Mouse (Mus musculus): ENCODE measurements around the gene Alg14. TPM values are rescaled to one million over a fixed set of nuclear protein-coding genes. Genes with fewer than 3 reads are reported as not detected.
A peak's percentile ranks its signal among the peaks of the same experiment; 100 is the strongest.

Alg14 gene
- polyA plus RNA-seq, 1 experiment from 2014 or later, result 33.5 TPM

DNA sequence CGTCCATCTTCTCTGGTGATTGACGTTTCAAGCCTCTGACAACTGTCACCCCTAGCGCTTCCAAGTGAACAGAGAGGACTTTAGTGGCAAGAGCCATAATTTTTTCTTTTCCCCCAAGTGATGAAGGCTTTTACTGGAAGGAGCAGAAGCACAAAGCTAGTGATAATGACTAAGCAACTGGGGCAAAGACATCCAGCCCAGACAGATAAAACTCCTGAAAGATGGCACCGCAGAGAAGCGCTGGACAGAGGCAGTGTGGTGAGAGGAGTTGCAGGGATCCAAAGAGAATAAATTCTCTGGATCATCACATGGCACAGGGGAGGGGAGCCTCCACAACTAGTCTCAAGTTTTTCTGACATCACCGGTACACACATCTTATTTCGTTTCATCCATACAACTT is 30.3 kb upstream of the Alg14 start:
- no peaks in the 10 kb centered on the region for H3K36me3 ChIP-seq
- peaks cover 34% of the 10 kb centered on the region for H3K27me3 ChIP-seq (replicated peaks)
- H3K9me3 ChIP-seq, result no peaks in the 10 kb centered on the region
- no peak overlapping the region for H3K9ac ChIP-seq
- no peak for ATAC-seq (ENCODE audit: low FRiP score, low read depth)
- H3K4me2 ChIP-seq (replicated peaks), result no peak overlapping the region
- H3K4me3 ChIP-seq, result no peak overlapping the region
- H3K27ac ChIP-seq, result no peak overlapping the region
- H3K4me1 ChIP-seq, result peaks cover 7% of the 10 kb centered on the region; the same call in 1 of the 2 replicates
- 66% methylated on average over 7 of the region's 7 CpGs for WGBS

DNA sequence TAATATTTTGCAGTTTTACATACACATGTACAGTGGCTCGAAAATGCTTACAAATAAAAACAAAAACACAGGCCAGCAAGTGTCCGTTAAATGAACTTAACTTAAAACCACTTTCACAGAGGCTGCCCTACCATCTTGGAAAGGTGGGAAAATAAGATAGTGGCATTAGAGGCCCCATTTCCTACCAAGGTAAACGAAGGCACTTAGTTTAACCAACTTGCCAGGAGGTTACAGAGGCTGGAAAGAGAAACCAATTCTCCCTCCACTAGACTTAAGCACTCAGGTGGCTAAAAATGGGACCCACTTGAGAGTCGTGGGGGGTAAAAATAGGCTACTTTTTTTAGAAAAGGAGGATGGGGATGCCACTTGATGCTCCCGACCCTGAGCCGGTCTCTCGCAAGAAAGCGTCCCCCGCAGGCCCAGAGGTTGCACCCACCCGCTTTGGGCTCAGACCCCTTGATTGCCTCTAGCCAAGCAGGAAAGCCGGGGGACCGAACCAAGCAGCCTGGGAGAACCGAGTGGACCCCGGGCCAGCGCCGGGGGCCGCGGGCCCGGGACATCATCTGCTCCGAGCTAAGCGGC is 29.5 kb upstream of the Alg14 start:
- Histone ChIP-seq H3K4me2 (replicated peaks) (peak overlapping the region; percentile 98), H3K9me3 (no peaks in the 10 kb centered on the region), H3K27ac (no peak overlapping the region), H3K27me3 (replicated peaks) (peaks cover 34% of the 10 kb centered on the region), H3K9ac (peak overlapping the region; percentile 76), H3K36me3 (no peaks in the 10 kb centered on the region), H3K4me1 (peaks cover 7% of the 10 kb centered on the region; the same call in 1 of the 2 replicates), H3K4me3 (peak overlapping the region; percentile 75)
- WGBS, result 10% methylated on average over 21 of the region's 21 CpGs
- no peak for ATAC-seq (ENCODE audit: low FRiP score, low read depth)

DNA sequence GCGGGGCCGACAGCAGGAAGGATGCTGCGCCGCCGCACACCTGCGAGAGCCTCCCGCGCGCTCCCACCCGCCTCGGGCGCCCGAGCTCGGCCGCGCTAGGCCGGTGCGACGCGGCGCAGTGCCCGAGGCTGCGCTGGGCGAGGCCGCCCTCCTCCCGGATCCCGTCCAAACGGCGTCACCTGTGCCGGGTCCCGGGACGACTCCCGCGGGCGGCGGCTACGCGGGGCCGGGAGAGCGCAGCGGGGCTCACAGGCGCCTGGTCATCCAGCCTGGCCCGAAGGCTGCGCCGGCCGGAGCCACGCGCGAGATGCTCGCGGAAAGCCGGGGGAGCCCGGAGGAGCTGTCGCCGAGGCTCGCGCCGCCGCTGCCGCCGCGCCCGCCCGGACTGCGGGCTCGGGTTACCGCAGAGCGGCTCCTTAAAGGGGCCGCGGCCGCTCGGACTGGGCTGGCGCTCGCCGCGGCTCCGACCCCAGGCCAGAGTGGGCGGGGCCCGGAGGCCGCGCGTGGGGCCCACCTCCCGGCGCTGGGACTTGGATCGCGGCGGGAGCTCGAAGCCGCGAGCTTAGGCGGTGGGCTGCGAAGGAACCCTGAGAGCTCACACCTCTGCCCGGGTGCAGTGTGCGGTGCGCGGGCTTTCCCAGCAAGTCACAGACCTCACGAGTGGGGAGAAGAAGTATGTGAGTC is 28.9 kb upstream of the Alg14 start:
- Histone ChIP-seq H3K36me3 (no peaks in the 10 kb centered on the region), H3K4me1 (peaks cover 7% of the 10 kb centered on the region; the same call in 1 of the 2 replicates), H3K4me3 (peak overlapping the region; percentile 75), H3K27me3 (replicated peaks) (peaks cover 34% of the 10 kb centered on the region), H3K9me3 (no peaks in the 10 kb centered on the region), H3K9ac (peak overlapping the region; percentile 76), H3K27ac (no peak overlapping the region), H3K4me2 (replicated peaks) (peak overlapping the region; percentile 98)
- under 1% methylated on average over 97 of the region's 97 CpGs for WGBS
- peak; percentile 90 for ATAC-seq (ENCODE audit: low FRiP score, low read depth)

DNA sequence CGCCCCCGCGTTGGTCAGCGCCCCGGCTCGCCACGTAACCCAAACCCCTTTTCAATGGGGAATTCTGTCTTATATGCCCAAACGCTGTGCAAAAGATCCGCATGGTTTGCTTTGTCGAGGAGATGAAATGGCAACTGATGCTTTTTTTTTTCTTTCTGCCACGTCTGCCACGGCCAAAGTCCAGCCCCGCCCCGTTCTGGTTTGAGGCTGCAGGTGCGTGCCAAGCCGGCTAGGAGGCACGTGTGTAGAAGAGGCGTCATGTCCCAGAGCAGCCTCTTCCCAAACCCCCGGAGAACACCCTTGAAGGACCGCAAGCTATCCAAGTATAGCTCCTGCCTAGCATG is 28.4 kb upstream of the Alg14 start:
- peaks cover 34% of the 10 kb centered on the region for H3K27me3 ChIP-seq (replicated peaks)
- 3% methylated on average over 20 of the region's 20 CpGs for WGBS
- H3K4me1 ChIP-seq, result peaks cover 7% of the 10 kb centered on the region; the same call in 1 of the 2 replicates
- ATAC-seq (ENCODE audit: low FRiP score, low read depth), result peak; percentile 26; the same call in 1 of the 2 replicates
- peak overlapping the region; percentile 76 for H3K9ac ChIP-seq
- H3K27ac ChIP-seq, result no peak overlapping the region
- H3K4me2 ChIP-seq (replicated peaks), result peak overlapping the region; percentile 98
- no peaks in the 10 kb centered on the region for H3K36me3 ChIP-seq
- peak overlapping the region; percentile 75 for H3K4me3 ChIP-seq
- no peaks in the 10 kb centered on the region for H3K9me3 ChIP-seq

DNA sequence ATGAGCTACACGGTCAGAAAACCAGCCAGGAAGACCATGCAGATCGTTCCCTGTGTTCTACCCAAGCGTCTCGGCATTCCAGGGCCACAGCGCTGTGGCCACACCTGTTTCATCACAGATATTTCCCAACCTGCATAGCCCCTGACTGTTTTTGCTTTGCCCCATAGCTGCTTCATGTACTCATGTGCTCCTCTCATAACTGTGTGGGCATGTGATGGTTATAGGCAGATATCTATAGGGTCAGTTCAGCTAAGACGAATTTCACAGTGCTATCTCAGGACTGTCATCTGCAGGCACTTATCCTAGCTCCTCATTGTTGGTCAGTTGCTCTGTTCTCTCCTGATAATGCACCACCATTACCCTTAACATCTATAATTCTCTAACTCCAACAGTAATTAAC is 27.3 kb upstream of the Alg14 start:
- H3K9ac ChIP-seq, result no peak overlapping the region
- no peak overlapping the region for H3K4me2 ChIP-seq (replicated peaks)
- H3K27me3 ChIP-seq (replicated peaks), result peaks cover 34% of the 10 kb centered on the region
- WGBS, result 71% methylated on average over 6 of the region's 6 CpGs
- ATAC-seq (ENCODE audit: low FRiP score, low read depth), result no peak
- no peak overlapping the region for H3K27ac ChIP-seq
- H3K36me3 ChIP-seq, result no peaks in the 10 kb centered on the region
- no peaks in the 10 kb centered on the region for H3K9me3 ChIP-seq
- H3K4me3 ChIP-seq, result no peak overlapping the region
- peaks cover 7% of the 10 kb centered on the region; the same call in 1 of the 2 replicates for H3K4me1 ChIP-seq

DNA sequence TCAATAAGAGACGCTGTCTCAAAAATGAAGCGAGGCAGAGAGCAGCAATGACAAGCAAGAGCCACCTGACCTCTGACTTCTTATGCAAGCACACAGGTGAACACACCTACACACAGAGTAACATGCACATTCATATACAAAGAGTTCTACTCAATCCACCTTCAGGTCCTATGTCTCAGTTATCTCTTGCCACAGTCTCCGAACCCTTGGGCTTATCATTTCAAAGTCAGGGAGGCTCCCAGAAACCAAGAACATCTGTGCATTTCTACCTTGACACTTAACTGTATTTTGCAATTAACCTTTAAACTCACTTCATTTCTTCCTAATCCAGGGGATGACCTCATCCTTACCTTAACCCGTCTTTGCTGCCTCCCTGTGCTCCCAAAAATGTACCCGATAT is 24.3 kb upstream of the Alg14 start:
- Histone ChIP-seq H3K4me2 (replicated peaks) (no peak overlapping the region), H3K27ac (no peak overlapping the region), H3K4me1 (peaks cover 7% of the 10 kb centered on the region; the same call in 1 of the 2 replicates), H3K9ac (no peak overlapping the region), H3K36me3 (no peaks in the 10 kb centered on the region), H3K4me3 (no peak overlapping the region), H3K27me3 (replicated peaks) (peaks cover 13% of the 10 kb centered on the region), H3K9me3 (no peaks in the 10 kb centered on the region)
- 85% methylated on average over 5 of the region's 5 CpGs for WGBS
- no peak for ATAC-seq (ENCODE audit: low FRiP score, low read depth)

DNA sequence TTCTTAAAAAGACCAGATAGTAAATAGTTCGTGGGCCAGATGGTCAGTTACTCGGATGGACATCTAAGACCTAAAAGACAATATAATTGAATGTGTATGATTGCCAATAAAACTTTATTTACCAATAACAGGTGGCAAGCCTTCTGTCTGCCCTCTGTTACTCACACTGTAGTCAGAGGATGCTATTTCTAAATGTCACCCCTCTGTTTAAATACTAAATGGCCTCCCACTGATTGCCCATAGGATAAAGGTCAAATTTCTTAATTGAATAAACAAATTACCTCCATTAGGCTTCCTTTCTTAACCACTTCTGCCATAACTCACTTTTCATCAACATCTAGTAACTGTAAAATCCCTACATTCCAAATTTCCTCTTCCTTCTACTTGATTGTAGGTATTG is 19.0 kb upstream of the Alg14 start:
- no peak overlapping the region for H3K4me3 ChIP-seq
- no peaks in the 10 kb centered on the region for H3K9me3 ChIP-seq
- H3K36me3 ChIP-seq, result no peaks in the 10 kb centered on the region
- H3K4me2 ChIP-seq (replicated peaks), result no peak overlapping the region
- no peak overlapping the region for H3K9ac ChIP-seq
- no peaks in the 10 kb centered on the region for H3K4me1 ChIP-seq
- WGBS, result 66% methylated on average over 2 of the region's 2 CpGs
- H3K27ac ChIP-seq, result no peak overlapping the region
- ATAC-seq (ENCODE audit: low FRiP score, low read depth), result no peak
- H3K27me3 ChIP-seq (replicated peaks), result no peaks in the 10 kb centered on the region

DNA sequence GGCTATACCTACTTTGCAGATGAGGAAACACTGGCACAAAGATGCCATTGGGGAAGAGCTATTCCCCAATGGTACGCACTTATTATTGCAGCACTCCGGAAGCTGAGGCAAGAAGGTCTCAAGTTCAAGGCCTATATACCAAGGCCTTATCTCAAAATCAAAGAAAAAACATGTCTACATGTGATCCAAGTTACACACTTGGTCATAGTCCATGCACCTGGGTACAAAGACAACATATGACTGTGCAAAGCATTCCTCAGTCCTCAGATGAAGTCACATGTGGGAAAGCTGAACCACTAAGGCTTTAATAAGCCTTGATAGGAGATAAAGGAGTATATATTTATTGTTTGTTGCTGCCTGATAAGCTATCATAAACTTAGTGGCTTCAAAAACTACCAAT is 17.6 kb upstream of the Alg14 start:
- ATAC-seq (ENCODE audit: low FRiP score, low read depth), result no peak
- WGBS, result 97% methylated on average over 2 of the region's 2 CpGs

DNA sequence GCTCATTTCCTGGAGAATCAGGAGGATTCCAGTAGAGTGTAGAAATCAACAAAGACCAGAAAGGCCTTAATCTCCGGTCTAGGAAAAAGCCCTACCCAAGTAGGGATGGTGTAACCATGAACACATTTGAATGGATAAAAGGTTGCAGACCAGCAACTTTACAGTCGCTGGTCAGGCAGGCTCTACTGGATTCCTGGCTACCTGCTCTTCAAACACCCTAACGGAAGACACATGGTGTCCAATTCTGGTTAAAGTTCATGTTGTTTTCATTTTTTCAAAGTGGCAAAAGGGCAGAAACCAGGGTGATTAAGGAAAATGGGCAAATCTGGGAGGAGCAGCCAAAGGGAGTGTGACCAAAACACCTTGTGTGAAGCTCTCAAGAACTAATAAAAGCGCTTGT is 14.6 kb upstream of the Alg14 start:
- Histone ChIP-seq H3K9ac (no peak overlapping the region), H3K27ac (no peak overlapping the region), H3K9me3 (no peaks in the 10 kb centered on the region), H3K4me1 (no peaks in the 10 kb centered on the region), H3K4me3 (no peak overlapping the region), H3K36me3 (no peaks in the 10 kb centered on the region), H3K4me2 (replicated peaks) (no peak overlapping the region), H3K27me3 (replicated peaks) (no peaks in the 10 kb centered on the region)
- ATAC-seq (ENCODE audit: low FRiP score, low read depth), result no peak
- WGBS, result 83% methylated on average over 4 of the region's 4 CpGs

More for the DNA sequence above, 17.6 kb upstream of the Alg14 start:
- no peak overlapping the region for H3K27ac ChIP-seq
- H3K27me3 ChIP-seq (replicated peaks), result no peaks in the 10 kb centered on the region
- no peaks in the 10 kb centered on the region for H3K36me3 ChIP-seq
- no peak overlapping the region for H3K4me3 ChIP-seq
- no peaks in the 10 kb centered on the region for H3K9me3 ChIP-seq
- no peak overlapping the region for H3K4me2 ChIP-seq (replicated peaks)
- no peak overlapping the region for H3K9ac ChIP-seq
- no peaks in the 10 kb centered on the region for H3K4me1 ChIP-seq

DNA sequence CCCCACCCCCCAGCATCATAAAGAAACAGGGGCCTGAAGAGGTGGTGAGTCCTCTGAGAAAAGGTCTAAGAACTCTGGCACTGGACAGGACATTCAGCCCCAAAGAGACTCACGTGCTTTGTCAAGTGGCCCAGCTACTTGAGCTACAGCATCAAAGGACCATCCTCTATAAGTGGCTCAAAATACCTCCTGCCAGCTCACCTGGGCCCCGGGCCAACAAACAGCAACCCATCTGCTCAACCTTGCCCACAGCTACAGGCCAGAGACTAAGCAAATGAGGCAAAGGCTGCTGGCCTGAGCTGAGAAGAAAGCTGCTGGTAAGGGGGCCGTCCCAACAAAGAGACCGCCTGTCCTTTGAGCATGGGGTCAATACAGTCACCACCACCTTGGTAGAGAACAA is 14.0 kb upstream of the Alg14 start:
- ATAC-seq (ENCODE audit: low FRiP score, low read depth), result no peak
- H3K9me3 ChIP-seq, result no peaks in the 10 kb centered on the region
- H3K27ac ChIP-seq, result no peak overlapping the region
- no peaks in the 10 kb centered on the region for H3K4me1 ChIP-seq
- no peak overlapping the region for H3K4me2 ChIP-seq (replicated peaks)
- H3K36me3 ChIP-seq, result no peaks in the 10 kb centered on the region
- H3K4me3 ChIP-seq, result no peak overlapping the region
- WGBS, result 85% methylated on average over 4 of the region's 4 CpGs
- no peaks in the 10 kb centered on the region for H3K27me3 ChIP-seq (replicated peaks)
- no peak overlapping the region for H3K9ac ChIP-seq

DNA sequence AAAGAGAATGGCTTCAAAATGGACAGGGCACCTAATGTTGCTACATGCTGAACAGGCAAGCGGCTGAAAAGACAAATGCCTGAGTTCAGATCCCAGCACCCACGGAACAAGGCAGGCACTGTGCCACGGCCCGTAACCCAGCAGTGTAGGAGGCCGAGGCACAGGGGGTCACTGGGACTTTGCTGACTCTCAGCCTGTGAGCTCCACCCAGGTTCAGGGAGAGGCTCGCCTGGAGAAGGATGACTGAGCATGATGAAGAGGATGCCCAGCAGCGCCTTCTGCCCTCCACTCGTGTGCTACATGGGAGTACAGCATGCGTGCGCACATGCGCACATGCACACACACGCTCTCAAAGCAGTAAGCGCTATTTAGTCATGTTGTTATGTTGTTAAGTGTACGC is 11.9 kb upstream of the Alg14 start:
- Histone ChIP-seq H3K9me3 (no peaks in the 10 kb centered on the region), H3K36me3 (no peaks in the 10 kb centered on the region), H3K4me1 (no peaks in the 10 kb centered on the region), H3K4me2 (replicated peaks) (no peak overlapping the region), H3K27me3 (replicated peaks) (no peaks in the 10 kb centered on the region), H3K9ac (no peak overlapping the region), H3K27ac (no peak overlapping the region), H3K4me3 (no peak overlapping the region)
- no peak for ATAC-seq (ENCODE audit: low FRiP score, low read depth)
- WGBS, result 85% methylated on average over 14 of the region's 14 CpGs

DNA sequence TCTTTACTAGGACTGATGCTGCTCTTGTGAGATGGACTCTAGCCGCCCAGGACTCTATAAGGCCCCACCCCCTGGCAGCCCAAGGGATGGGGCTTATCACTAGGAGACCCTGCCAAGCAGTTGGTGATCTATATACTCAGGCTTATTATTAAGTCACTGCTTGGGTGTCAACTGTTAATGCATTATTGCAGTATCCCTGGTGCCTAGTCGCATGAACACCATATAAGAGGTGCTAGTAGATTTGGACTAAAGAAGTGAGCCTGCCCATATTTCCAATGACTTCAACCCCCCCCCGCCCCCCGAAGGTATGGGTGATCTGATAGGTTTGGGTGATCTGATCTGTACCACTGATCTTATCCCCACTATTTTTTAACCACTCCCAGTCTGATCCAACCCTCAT is 8.6 kb upstream of the Alg14 start, which contains the start of gene Tmem56:
Gene Tmem56, minus strand, starts transcription at position 101 of the 400 bp plus-strand sequence.
- no peaks in the 10 kb centered on the region for H3K27me3 ChIP-seq (replicated peaks)
- H3K27ac ChIP-seq, result no peak within 1 kb of the TSS
- no peaks in the 10 kb centered on the region for H3K9me3 ChIP-seq
- H3K4me2 ChIP-seq (replicated peaks), result no peak within 1 kb of the TSS
- H3K36me3 ChIP-seq, result no peaks in the 10 kb centered on the region
- 85% methylated on average over 4 of the region's 4 CpGs for WGBS
- no peak within 1 kb of the TSS for H3K9ac ChIP-seq
- H3K4me1 ChIP-seq, result no peaks in the 10 kb centered on the region
- ATAC-seq (ENCODE audit: low FRiP score, low read depth), result no peak
- no peak within 1 kb of the TSS for H3K4me3 ChIP-seq

DNA sequence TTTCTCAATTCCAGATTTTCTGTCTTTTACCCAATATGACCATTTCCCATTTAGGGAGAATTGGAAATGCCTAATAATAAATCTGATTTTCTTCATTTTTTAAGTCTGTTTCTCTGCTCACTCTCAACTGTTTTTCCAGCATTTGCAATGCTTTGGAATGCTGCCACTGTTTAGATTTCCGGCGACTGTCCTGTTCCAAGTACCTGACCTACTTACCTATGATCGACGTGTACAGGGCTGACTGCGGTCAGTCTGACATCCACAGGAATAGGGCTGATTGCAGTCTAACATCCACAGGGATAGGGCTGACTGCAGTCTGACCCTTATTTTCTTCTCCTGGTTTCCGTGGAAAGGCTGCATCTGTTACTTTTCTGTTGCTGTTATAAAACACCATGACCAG is 6.4 kb upstream of the Alg14 start:
- Histone ChIP-seq H3K4me2 (replicated peaks) (no peak overlapping the region), H3K36me3 (no peaks in the 10 kb centered on the region), H3K27ac (no peak overlapping the region), H3K27me3 (replicated peaks) (no peaks in the 10 kb centered on the region), H3K9me3 (no peaks in the 10 kb centered on the region), H3K4me3 (no peak overlapping the region), H3K4me1 (no peaks in the 10 kb centered on the region), H3K9ac (no peak overlapping the region)
- WGBS, result 94% methylated on average over 6 of the region's 6 CpGs
- no peak for ATAC-seq (ENCODE audit: low FRiP score, low read depth)
